Mouse (Mus musculus): ENCODE data around the gene Ak8.

Ak8 gene

GRCm38 (mm10) chr2:28699361-28700335, at the start of gene Ak8, which contains the start of gene Spaca9:
TSS of gene Ak8 (plus strand) at chr2:28700164.
TSS of gene Spaca9 (minus strand) at chr2:28699727.
- peak; percentile 64 for DNase-seq (ENCODE audit: low read depth, low spot score)

GRCm38 (mm10) chr2:28650526-28650925, 49.4 kb upstream of the Ak8 start:
- no peak for DNase-seq (ENCODE audit: low read depth, low spot score)

GRCm38 (mm10) chr2:28653351-28653750, 46.6 kb upstream of the Ak8 start:
- no peak for DNase-seq (ENCODE audit: low read depth, low spot score)

GRCm38 (mm10) chr2:28654295-28654694, 45.7 kb upstream of the Ak8 start:
- DNase-seq (ENCODE audit: low read depth, low spot score): no peak

GRCm38 (mm10) chr2:28656216-28656615, 43.7 kb upstream of the Ak8 start:
- DNase-seq (ENCODE audit: low read depth, low spot score): no peak

GRCm38 (mm10) chr2:28662891-28663290, 37.1 kb upstream of the Ak8 start:
- DNase-seq (ENCODE audit: low read depth, low spot score): no peak

- no peak for DNase-seq (ENCODE audit: low read depth, low spot score)
Observed at GRCm38 (mm10) chr2:28665818-28666217, 34.1 kb upstream of the Ak8 start.

GRCm38 (mm10) chr2:28671438-28671837, 28.5 kb upstream of the Ak8 start:
- DNase-seq (ENCODE audit: low read depth, low spot score): no peak

GRCm38 (mm10) chr2:28676005-28676404, 24.0 kb upstream of the Ak8 start:
- DNase-seq (ENCODE audit: low read depth, low spot score): no peak

GRCm38 (mm10) chr2:28680710-28681109, 19.3 kb upstream of the Ak8 start:
- peak; percentile 11 for DNase-seq (ENCODE audit: low read depth, low spot score)

- no peak for DNase-seq (ENCODE audit: low read depth, low spot score)
Observed at GRCm38 (mm10) chr2:28681718-28682117, 18.2 kb upstream of the Ak8 start.

GRCm38 (mm10) chr2:28685895-28686294, 14.1 kb upstream of the Ak8 start:
- DNase-seq (ENCODE audit: low read depth, low spot score): no peak

- peak; percentile 11 for DNase-seq (ENCODE audit: low read depth, low spot score)
Observed at GRCm38 (mm10) chr2:28688431-28688830, 11.5 kb upstream of the Ak8 start.

GRCm38 (mm10) chr2:28692692-28693091, 7.3 kb upstream of the Ak8 start:
- no peak for DNase-seq (ENCODE audit: low read depth, low spot score)

- DNase-seq (ENCODE audit: low read depth, low spot score): no peak
Observed at GRCm38 (mm10) chr2:28698566-28698965, 1.4 kb upstream of the Ak8 start.

GRCm38 (mm10) chr2:28701646-28702262, 1.8 kb downstream of the Ak8 start:
- DNase-seq (ENCODE audit: low read depth, low spot score): no peak

GRCm38 (mm10) chr2:28706106-28706636, 6.2 kb downstream of the Ak8 start:
- DNase-seq (ENCODE audit: low read depth, low spot score): no peak

GRCm38 (mm10) chr2:28706787-28707186, 6.8 kb downstream of the Ak8 start:
- no peak for DNase-seq (ENCODE audit: low read depth, low spot score)

- no peak for DNase-seq (ENCODE audit: low read depth, low spot score)
Observed at GRCm38 (mm10) chr2:28713036-28713435, 13.1 kb downstream of the Ak8 start.

GRCm38 (mm10) chr2:28722419-28722818, 22.5 kb downstream of the Ak8 start:
- no peak for DNase-seq (ENCODE audit: low read depth, low spot score)

GRCm38 (mm10) chr2:28723912-28724311, 23.9 kb downstream of the Ak8 start:
- DNase-seq (ENCODE audit: low read depth, low spot score): no peak

GRCm38 (mm10) chr2:28727786-28728404, 27.9 kb downstream of the Ak8 start:
- no peak for DNase-seq (ENCODE audit: low read depth, low spot score)
